Mouse (Mus musculus) thymus, postnatal 14 days (tissue): Measurements from ENCODE around the gene Ttc34.
A peak's percentile ranks its signal among the peaks of the same experiment; 100 is the strongest.

ENCODE experiments used
- DNase-seq: peaks from one replicate; pipeline ENCODE4 v3.0.0; 2021

Ttc34 gene

DNA sequence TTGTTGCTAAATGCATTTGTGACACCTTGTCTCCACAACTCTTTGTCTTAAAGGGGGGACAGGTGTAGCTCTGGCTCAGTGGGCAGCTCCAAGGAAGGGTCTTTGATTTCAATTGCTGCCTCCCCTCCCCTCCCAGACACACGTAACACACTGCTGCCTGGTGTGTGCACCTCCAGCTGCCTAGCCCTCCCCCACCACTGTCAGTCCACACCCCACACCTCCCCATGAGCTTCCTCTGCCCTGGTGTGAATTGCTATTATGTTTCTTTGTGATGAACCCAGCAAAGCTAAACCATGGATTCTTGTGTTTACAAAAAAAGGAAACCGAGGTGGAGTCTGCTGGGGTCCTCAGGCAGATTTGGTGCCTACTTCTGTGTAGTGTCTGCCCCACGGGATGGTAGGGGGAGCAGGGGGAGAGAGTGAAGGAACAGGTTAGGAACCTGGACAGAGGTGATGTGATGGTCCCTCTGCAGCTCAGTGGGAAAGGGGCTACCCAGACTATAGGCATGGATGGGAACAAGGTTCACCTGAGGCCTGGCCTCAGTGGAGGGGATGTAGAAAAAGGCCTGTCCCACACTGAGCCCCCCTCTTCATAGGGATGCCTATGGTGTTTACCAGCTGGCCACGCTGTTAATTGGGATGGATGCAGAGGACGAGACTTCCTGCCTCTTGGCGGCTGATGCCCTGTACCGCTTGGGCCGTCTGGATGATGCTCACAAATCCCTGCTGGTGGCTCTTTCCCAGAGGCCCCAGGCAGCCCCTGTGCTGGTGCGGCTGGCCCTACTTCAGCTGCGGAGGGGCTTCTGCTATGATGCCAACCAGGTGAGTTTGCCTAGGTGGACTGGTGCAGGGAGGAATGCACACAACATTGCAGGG lies 20.3 kb downstream of the Ttc34 start:
- DNase-seq, result no peak

DNA sequence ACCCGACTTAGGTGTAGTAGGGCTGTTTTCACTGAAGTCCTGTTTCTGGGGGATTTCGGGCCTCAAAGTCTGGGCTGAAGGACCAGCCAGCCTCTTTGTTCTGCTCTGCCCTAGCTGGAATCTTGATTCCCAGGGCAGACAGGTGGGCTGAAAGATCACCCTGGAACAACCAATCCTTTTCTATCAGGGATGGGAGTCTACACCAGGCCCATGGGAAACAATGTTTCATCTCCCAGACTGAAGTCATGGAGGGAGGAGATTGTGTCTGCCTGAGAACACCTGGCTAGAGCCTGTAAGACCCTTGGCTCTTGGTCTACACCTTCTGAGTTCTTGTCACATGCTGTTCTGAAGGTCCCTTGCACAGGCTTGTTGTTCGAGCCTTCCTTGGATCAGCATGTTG lies 21.3 kb downstream of the Ttc34 start:
- no peak for DNase-seq

DNA sequence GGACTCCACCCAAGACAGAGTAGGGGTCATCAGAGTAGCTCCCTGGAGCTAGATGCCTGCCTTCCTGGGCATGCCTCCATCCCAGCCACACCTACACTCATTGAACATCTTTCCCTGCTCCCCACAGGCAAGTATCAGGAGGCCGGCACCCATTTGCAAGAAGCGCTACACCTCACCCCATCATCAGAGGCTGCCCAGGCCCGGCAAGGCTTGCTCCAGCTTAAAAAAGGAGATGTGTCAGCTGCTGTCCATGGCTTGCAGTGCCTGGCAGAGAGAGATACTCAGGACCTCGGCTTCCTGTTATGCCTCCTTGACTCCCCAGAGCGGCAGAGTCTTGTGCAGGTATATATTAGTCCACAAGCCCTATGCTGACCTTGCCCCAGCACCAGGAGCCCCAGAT lies 24.7 kb downstream of the Ttc34 start:
- no peak for DNase-seq

DNA sequence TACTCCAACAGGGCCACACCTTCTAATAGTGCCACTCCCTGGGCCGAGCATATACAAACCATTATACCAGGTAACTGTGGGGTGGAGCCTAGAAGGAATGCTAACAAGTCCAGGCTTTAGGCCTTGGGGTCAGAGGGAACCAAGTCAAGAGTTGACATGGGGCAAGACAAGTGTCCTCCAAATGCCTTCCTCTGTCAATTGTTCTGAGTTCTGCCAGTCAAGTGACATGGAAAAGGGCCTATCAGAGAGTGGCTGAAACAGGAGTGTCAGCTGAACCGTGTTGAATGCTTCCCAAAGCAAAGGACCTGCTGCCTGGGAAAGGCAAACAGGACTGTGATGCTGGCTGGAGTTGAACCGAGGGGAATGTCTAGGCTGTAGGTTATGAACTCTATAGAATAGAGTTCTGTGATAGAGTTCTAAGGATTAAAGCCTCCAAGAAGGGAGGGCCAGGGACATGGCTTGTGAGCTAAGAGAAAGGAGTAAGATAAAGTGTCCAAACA lies 26.2 kb downstream of the Ttc34 start:
- no peak for DNase-seq

DNA sequence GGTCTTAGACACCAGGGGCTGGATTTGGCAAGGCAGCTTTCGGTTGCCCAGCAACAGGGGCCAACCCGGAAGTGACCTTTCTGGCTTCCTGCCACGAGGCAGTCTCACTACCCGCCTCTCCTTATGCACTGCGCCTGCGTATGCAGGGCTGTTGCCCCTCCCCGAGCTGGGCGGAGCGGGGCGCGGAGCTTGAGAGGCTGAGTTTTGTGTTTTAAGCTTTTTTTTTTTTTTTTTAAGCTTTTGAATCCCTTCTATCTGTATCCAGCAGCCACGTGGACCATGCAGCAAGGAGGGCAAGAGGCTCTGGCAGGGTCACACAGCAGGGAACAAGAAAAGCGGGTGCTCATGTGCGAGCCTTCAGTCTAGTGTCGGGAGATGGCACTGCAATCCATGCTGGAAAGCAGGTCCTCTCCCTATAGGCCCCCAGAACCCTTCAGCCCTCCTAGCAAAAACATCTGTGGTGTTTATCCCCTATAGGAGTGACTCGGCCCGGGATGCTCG lies 27.1 kb downstream of the Ttc34 start:
- peak; percentile 91 for DNase-seq

DNA sequence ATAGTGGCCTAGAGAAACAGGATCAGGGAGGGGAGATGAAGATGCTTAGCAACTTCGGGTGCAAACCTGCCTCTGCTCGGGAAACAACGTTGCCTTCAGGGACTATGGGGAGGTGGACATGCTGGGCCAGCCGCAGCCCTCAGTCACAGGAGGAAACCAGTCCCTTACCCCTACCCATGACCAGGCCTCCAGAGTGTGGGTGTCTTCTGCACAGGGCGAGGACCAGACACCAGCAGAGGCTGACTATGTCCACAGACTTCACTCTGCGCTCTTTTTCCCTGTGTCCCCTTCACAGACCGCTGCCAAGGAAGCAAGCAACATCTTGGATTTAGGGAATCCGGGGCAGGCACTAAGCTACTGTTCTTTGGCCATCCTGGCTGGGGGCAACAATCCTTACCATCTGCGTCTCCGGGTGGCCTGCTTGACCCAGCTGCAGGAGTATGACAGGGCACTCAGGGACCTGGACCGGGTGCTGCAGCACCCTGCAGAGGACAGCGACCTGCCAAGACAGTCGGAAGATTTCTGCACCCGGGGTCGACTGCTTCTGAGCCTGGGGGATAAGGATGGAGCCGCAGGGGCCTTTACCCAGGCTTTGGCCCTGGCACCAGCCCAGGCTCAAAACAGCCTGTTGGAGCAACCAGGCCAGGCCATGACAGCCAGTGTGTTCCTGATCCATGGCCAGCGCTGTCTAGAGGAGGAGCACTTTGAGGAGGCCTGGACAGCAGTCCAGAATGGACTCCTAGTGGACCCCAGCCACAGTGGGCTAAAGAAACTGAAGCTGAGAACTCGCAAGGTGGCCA lies 27.9 kb downstream of the Ttc34 start:
- no peak for DNase-seq

DNA sequence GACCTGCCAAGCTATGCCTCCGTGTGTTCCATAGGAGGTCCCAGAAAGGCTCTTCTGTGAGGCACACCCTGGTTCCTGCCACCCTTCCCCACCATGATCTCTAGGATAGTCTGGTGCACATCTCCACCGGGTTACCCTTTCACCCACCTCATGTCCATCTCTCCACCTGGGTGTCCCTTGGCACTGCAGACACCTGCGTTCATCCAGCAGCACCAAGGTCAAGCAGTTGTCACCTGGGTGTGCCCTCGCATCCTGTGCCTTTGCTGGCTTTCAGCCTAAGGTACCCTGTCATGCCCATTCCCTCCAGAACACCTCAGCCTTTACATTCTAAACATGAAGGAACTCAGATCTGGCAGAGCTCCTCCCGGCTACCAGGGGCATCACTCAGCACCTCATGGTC lies 29.1 kb downstream of the Ttc34 start:
- no peak for DNase-seq

DNA sequence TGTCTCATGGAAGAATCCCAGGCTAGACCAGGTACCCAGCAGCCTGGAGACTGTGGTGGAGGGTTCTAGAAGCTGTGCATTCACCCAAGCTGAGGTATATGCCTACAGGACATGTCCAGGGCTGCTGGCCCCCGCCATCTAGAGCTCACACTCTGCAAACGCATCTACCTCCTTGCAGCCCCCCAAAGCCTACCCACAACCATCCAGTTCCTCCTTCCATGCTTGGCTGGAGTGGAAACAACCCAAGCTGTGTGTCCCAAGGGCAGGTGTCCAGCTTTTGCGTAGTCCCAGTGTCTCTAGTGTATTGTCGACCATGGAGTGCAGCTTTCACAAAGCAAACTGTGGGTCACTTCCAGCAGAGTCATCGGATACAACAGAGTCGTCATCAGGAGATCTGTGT lies 30.0 kb downstream of the Ttc34 start:
- no peak for DNase-seq

DNA sequence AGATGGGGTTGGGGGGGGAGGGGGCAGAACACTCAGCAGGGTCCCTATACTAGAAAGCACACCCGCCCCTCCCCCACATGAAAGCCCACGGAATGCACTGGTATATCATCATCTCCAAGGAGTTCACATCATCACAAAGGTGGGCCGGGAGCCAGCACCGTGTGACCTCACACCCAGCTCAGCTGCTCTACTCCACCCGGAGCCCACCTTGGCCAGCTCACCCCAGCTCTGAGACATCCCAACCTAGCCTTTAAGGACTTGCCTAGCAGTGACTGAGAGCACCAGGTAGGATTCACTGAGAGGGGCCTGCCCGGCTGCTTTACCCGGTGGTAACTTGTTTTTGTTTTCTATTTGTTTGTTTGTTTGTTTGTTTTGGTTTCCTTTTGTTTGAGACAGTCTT lies 32.2 kb downstream of the Ttc34 start, which contains the start of gene Mmel1:
Gene Mmel1, plus strand, starts transcription at position 146 of the 400 bp plus-strand sequence.
- no peak for DNase-seq

DNA sequence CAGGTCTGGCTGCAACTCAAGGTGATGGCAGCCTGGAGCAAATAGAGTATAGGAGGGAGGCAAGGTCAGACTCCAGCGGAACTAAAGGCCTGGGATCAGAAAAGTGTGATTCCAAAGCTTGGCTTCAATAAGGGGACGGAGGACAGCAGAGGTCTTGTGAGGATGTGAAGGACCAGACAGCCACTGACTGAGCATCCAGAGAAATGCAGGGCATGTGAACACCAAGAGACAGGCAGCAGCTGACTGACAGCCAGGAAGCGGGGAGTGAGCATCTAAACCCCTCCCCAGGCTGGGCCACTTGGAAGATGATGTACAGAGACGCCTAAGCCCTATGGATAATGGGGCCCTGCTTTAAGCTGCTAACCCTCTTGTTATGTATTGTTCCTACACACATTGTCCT lies 33.5 kb downstream of the Ttc34 start:
- no peak for DNase-seq

DNA sequence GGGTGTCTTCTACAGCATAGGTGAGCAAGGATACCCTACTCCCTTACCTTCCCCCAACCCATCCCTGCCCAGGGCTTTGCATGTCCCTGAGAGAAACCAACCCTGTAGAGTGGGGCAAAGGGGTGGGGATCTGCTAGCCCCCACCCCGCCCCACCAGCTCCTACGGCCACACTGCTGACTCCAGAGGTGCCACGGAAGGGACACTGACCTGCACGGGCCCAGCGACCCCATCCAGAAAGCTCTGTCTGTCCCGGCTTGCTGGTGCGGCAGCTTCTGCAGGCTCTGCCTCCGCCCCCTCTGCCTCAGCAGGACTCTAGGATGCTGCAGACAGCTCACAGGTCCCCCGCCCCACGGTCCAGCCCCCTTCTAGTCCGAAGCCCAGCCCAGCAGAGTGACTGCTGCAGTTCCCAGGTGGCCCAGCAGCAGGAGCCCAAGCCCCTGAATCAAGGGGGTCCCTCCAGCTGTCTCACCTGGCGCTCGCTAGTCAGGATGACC lies 34.5 kb downstream of the Ttc34 start:
- no peak for DNase-seq

DNA sequence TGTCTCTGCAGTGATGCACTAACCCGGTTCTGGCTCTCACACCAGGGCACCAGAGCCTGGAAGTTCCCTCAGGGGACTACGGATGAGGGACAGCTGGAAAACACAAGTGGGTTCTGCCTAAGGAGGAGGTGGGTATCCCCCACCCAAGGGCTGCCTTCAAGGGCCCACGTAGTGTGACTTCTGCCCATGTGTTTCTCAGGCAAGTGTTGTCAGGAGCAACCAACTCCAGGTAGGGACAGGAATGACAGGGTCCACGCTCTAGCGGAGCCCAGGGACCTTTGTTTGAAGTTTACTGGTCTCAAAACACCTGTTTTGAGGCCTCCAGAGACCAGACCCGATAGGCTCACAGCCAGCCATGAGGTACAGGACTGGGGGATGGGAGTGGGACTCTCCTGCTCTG lies 35.9 kb downstream of the Ttc34 start:
- no peak for DNase-seq

DNA sequence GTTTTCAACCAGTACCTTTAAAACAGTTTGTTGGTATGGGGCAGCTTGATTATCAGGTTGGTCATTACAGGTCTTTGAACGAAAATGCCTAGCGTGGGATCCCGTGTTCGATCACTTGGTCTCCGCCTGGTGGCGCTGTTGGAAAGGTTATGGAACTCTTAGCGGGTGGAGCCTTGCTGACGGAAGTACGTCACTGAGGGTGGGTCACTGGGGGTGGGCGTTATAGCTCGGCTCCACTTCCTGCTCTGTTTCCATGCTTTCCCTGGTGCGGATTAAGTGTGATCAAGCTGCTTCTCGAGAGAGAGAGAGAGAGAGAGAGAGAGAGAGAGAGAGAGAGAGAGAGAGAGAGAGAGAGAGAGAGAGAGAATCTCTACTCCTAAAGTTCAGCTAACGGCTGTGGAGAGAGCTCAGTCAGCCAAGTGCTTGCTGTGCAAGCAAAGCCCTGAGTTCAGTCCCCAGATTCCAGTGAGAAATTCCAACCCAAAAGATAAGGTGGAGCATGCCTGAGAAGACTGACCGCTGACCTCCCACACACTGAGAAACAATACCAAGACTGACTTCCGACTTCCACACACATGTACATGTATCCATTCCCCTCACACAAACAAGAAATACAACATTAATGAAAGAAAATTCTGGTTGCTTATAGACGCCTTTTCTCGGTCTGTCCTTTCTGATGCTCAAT lies 40.7 kb downstream of the Ttc34 start:
- peak; percentile 92 for DNase-seq

DNA sequence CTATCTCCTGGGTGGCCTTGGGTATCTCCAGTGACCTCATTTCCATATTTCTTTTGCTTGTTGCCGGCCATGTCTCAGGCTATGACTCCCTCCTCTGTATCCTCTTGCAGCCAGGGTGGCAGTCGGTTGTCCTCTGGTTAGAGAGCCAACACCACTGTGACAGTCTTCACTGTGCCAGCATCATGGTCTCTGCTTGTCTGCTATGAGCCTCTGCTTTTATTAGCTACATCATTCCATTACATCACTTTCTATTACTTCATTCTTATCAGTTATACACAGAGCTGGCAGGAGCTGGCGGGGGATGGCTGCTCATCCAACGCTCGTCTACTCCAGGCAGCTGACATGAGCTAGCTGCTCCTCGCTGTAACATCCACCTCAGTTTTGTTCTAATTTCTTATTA lies 43.5 kb downstream of the Ttc34 start:
- no peak for DNase-seq

DNA sequence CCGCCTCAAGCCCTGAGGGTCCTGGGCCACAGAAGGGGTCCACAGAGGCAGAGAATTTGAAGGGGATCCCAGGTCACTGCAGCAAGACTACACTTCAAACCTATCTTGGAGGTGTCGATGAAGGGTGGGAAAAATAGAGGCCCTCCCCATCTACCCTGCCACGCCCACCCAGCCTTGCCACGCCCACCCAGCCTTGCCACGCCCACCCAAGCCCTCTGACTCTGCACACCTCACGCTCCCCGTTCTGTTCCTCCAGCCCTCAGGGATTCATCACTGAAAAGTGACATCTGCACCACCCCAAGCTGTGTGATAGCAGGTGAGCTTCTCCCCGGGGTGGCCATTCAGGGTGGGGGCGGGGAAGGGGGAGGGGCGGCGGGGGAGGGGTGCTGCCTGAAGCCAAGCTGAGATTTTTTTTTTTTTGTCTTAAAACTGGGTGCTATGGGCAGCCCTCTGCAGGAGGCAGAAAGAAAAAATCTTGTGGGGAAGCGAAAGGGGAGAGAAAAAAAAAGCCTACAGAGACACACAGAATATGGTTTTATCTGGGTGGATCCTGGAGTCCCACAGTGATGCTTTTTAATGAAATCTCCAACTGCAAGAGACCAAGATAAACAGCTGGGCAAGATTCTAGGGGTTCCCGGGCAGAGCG lies 44.9 kb downstream of the Ttc34 start:
- no peak for DNase-seq

DNA sequence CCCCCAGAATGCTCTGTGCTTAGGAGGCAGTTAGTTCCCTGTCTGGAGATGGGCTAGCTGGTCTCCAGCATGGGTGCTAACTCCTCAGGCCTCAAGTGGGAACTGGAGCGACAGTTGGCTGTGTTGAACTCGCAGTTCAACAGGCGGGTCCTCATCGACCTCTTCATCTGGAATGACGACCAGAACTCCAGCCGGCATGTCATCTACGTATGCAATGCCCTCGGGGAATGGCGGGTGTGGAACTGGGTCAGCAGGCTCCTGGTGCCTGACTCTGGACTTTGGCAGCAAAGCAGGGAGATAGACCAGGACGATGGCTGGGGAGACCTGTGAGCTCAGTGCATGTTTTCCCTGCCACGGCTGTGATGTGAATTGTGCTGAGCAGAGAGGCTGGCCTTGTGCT lies 48.2 kb downstream of the Ttc34 start:
- DNase-seq, result no peak

DNA sequence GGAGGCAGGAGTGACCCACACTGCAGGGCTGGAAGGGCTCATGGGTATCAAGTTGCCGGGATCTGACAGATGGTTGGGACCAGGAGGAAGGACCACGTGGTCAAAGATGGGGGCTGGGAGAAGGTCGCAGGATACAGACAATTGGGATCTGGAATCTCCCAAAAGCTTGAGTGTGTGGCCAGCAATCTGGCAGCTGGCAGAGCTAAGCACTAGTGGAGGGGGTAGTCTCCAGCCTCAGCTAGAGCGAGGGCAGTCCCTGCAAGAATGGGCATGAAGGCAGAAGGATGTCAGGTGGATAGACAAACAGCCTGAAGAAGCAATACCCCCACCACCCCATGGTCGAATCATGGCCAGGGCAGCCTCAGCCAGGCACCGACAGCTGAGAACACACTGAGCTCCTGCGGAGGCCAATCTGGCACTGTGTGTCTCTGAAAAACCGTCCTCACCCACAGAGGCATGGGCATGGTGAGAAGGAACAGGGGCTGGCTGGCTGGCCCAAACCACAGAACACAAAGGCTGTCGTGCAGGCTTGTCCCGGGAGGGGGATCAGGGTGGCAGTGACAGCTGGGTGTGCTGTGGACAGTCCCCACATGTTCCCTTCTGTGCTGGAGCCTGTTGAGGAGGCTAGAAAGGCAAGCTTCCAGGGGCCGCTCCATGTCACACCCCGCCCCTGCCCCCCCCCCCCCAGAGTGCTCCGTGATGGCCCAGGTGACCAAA lies 49.8 kb downstream of the Ttc34 start:
- no peak for DNase-seq

DNA sequence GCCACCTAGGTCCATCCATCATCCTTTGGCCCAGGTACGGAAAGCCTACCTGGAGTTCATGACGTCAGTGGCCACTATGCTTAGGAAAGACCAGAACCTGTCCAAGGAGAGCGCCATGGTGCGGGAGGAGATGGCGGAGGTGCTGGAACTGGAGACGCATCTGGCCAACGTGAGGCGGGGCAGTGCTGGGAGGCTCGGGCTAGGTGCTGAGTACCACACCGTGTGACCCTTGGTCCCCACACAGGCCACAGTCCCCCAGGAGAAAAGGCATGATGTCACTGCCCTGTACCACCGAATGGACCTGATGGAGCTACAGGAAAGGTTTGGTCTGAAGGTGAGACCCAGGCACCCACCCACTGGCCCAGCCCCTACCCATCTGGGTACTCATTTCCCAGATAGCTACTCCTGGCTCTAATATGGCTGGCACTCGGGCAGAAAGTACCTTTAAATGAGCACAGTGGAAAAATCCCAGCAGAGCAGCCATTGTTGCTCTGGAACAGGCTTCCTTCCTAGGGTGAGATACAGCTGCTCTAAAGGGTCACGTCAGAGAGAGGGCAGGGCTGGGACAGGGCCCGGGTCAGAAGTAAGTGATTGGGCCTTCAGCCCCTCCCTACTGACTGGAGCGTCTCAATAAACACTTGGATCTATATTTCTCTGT lies 50.5 kb downstream of the Ttc34 start:
- DNase-seq, result no peak

DNA sequence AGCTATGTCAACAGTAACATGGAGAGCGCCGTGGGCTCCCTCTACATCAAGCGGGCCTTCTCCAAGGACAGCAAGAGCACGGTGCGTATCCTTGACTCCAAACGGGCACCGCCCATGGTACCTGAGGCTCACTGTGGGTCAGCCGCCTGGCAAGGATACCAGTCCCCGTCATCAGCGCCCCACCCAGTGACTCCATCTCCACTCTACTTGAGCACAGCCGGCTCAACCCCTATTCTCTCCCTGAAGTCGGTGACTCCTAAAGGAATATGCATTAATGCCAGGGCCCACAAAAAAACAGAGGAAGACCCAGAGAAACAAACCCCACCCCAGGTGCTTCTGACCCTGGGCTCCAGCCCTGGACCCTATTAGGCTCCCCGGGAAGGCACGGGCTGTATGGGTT lies 53.6 kb downstream of the Ttc34 start:
- DNase-seq, result no peak

DNA sequence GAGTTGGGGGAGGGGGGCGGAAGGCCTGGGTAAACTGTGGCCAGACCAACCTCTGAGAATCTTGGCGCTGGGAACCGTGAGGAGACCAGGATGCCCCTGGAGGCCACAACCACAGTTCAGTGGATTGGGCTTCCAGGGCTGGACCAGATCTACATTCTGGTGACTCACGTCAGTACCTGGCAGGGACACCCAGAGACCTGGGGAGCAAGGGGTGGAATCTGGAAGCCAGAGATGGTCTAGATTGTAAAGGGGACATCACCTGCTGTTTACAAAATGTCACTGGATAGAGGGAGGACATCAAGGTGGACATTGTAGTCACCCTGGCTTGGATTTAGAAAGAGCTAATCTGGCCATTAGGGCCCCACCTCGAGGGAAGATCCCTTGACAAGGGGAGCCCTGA lies 58.3 kb downstream of the Ttc34 start:
- DNase-seq, result no peak
